Mouse (Mus musculus) spleen, adult 2 months (tissue): ENCODE data around the gene Utp18.

Experiments
- CTCF ChIP-seq: fragments of 200-500 bp; IDR thresholded peaks from 2 replicates; pipeline ENCODE4 v1.5.1; 2011; ENCODE audit warnings: mild to moderate bottlenecking, inconsistent platforms; ENCODE audit not compliant: insufficient read depth, insufficient read length, insufficient replicate concordance; ENCODE audit errors: extremely low read depth
- POLR2A ChIP-seq: fragments of 200-500 bp; IDR thresholded peaks from 2 replicates; pipeline ENCODE4 v1.6.1; 2011; ENCODE audit warnings: low read depth, low read length, inconsistent platforms

- TF ChIP-seq POLR2A, result no peak
- no peak for TF ChIP-seq CTCF
Measured at GRCm38 (mm10) chr11:93852546-93852945, 33.0 kb downstream of the Utp18 start.
